Mouse (Mus musculus): Measurements from ENCODE around the gene Dcaf5. TPM values are rescaled to one million over a fixed set of nuclear protein-coding genes. Genes with fewer than 3 reads are reported as not detected.

Gene Dcaf5
- polyA plus RNA-seq, 1 experiment from 2014 or later, result 17.4 TPM

- WGBS, result 91% methylated on average over 2 of the region's 2 CpGs
- H3K4me3 ChIP-seq, result no peak overlapping the region
Measured at GRCm38 (mm10) chr12:80374736-80375135, 61.7 kb downstream of the Dcaf5 start.

GRCm38 (mm10) chr12:80372946-80373345 is 63.5 kb downstream of the Dcaf5 start:
- Histone ChIP-seq H3K27me3 (no peaks in the 10 kb centered on the region), H3K4me2 (replicated peaks) (no peak overlapping the region), H3K27ac (no peak overlapping the region), H3K9ac (no peak overlapping the region), H3K9me3 (no peaks in the 10 kb centered on the region), H3K4me1 (peaks cover 14% of the 10 kb centered on the region), H3K4me3 (no peak overlapping the region), H3K36me3 (peaks cover 48% of the 10 kb centered on the region)
- 96% methylated on average over 8 of the region's 8 CpGs for WGBS
- ATAC-seq (ENCODE audit: low FRiP score, low read depth), result no peak

More at GRCm38 (mm10) chr12:80374736-80375135, 61.7 kb downstream of the Dcaf5 start:
- no peak overlapping the region for H3K4me2 ChIP-seq (replicated peaks)
- peaks cover 14% of the 10 kb centered on the region for H3K4me1 ChIP-seq
- no peaks in the 10 kb centered on the region for H3K9me3 ChIP-seq
- H3K27me3 ChIP-seq, result no peaks in the 10 kb centered on the region
- no peak overlapping the region for H3K9ac ChIP-seq
- peaks cover 59% of the 10 kb centered on the region for H3K36me3 ChIP-seq
- no peak overlapping the region for H3K27ac ChIP-seq
- ATAC-seq (ENCODE audit: low FRiP score, low read depth), result no peak

GRCm38 (mm10) chr12:80367227-80367626 is 69.2 kb downstream of the Dcaf5 start:
- WGBS, result 77% methylated on average over 4 of the region's 4 CpGs
- Histone ChIP-seq H3K27ac (peak overlapping the region; percentile 44; the same call in 1 of the 2 replicates), H3K4me1 (peaks cover 42% of the 10 kb centered on the region), H3K36me3 (peaks cover 29% of the 10 kb centered on the region), H3K4me2 (replicated peaks) (no peak overlapping the region), H3K27me3 (no peaks in the 10 kb centered on the region), H3K9me3 (no peaks in the 10 kb centered on the region), H3K9ac (no peak overlapping the region), H3K4me3 (no peak overlapping the region)
- no peak for ATAC-seq (ENCODE audit: low FRiP score, low read depth)

GRCm38 (mm10) chr12:80366004-80366480 is 70.4 kb downstream of the Dcaf5 start:
- Histone ChIP-seq H3K4me1 (peaks cover 35% of the 10 kb centered on the region), H3K9me3 (no peaks in the 10 kb centered on the region), H3K4me3 (no peak overlapping the region), H3K27me3 (no peaks in the 10 kb centered on the region), H3K4me2 (replicated peaks) (peak overlapping the region; percentile 40), H3K36me3 (peaks cover 25% of the 10 kb centered on the region), H3K27ac (peak overlapping the region; percentile 85), H3K9ac (no peak overlapping the region)
- WGBS, result 12% methylated on average over 3 of the region's 3 CpGs
- peak; percentile 80 for ATAC-seq (ENCODE audit: low FRiP score, low read depth)

DNA sequence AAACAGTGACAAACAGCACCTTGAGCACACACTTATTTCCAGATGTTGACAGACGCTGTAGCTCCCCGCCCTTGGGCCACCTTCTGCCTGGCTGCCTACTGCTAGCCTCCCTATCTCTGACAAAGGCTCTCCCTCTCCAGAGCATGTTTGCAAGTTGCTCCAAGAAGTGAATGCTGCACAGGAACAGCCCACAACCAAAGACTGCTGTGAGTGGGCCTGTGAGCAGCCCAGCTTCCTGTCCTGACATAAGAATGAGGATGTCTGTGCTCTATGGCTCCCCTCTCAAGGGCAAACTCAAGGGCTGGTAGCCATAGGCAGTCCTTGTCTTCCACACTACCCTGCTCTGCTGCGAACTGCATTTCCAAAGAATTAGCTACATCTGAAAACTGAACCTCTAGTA is 71.1 kb downstream of the Dcaf5 start:
- WGBS, result 81% methylated on average over 3 of the region's 3 CpGs
- Histone ChIP-seq H3K9ac (0 out of 2 replicates have a peak overlapping the region, but pooled peaks have one; percentile 25), H3K4me1 (peaks cover 37% of the 10 kb centered on the region), H3K4me2 (replicated peaks) (peak overlapping the region; percentile 40; the same call in 1 of the 2 replicates), H3K4me3 (no peak overlapping the region), H3K27ac (peak overlapping the region; percentile 85), H3K27me3 (no peaks in the 10 kb centered on the region), H3K9me3 (no peaks in the 10 kb centered on the region), H3K36me3 (peaks cover 25% of the 10 kb centered on the region)
- no peak for ATAC-seq (ENCODE audit: low FRiP score, low read depth)

GRCm38 (mm10) chr12:80361655-80362054 is 74.7 kb downstream of the Dcaf5 start:
- H3K4me2 ChIP-seq (replicated peaks), result no peak overlapping the region
- no peak overlapping the region for H3K4me3 ChIP-seq
- no peak overlapping the region for H3K9ac ChIP-seq
- H3K27ac ChIP-seq, result peak overlapping the region; percentile 10; the same call in 1 of the 2 replicates
- no peaks in the 10 kb centered on the region for H3K9me3 ChIP-seq
- peaks cover 42% of the 10 kb centered on the region for H3K4me1 ChIP-seq
- ATAC-seq (ENCODE audit: low FRiP score, low read depth), result no peak
- 79% methylated on average over 1 of the region's 1 CpGs for WGBS
- H3K27me3 ChIP-seq, result no peaks in the 10 kb centered on the region
- peaks cover 29% of the 10 kb centered on the region for H3K36me3 ChIP-seq

GRCm38 (mm10) chr12:80360321-80360720 is 76.1 kb downstream of the Dcaf5 start:
- Histone ChIP-seq H3K27ac (peak overlapping the region; percentile 44; the same call in 1 of the 2 replicates), H3K27me3 (no peaks in the 10 kb centered on the region), H3K36me3 (peaks cover 38% of the 10 kb centered on the region), H3K9me3 (no peaks in the 10 kb centered on the region), H3K4me2 (replicated peaks) (no peak overlapping the region), H3K4me1 (peaks cover 29% of the 10 kb centered on the region), H3K4me3 (no peak overlapping the region), H3K9ac (no peak overlapping the region)
- WGBS, result 42% methylated on average over 5 of the region's 5 CpGs
- peak; percentile 70; the same call in 1 of the 2 replicates for ATAC-seq (ENCODE audit: low FRiP score, low read depth)

DNA sequence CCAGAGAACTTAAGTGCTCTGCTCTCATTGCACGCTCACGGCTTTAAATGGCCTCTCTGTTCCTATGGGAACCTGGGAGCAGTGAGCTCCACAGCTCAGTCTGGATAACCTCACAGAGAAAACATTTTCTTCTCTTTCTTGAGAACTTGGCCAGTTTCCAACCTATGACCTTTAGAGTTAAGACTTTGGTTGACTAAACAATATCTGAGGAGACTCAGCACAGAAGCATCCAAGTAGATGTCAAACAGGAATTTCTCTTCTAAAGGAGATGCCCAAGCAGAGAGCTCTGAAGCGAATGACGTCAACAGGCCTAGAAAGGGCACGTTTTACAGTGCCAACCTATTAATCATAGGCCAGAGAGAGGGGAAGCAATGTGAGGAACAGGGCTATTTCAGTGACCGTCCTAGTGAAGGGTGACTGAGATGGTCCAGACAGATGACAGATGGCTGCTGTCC is 91.6 kb downstream of the Dcaf5 start:
- WGBS, result 75% methylated on average over 6 of the region's 6 CpGs
- Histone ChIP-seq H3K4me3 (no peak overlapping the region), H3K4me1 (peaks cover 7% of the 10 kb centered on the region; the same call in 1 of the 2 replicates), H3K9me3 (no peaks in the 10 kb centered on the region), H3K27me3 (no peaks in the 10 kb centered on the region), H3K36me3 (peaks cover 39% of the 10 kb centered on the region), H3K27ac (peak overlapping the region; percentile 1; the same call in 1 of the 2 replicates), H3K9ac (no peak overlapping the region), H3K4me2 (replicated peaks) (no peak overlapping the region)
- ATAC-seq (ENCODE audit: low FRiP score, low read depth), result no peak

GRCm38 (mm10) chr12:80340936-80341335 is 95.5 kb downstream of the Dcaf5 start:
- Histone ChIP-seq H3K4me2 (replicated peaks) (no peak overlapping the region), H3K4me3 (no peak overlapping the region), H3K36me3 (peaks cover 61% of the 10 kb centered on the region), H3K9ac (no peak overlapping the region), H3K4me1 (peaks cover 7% of the 10 kb centered on the region; the same call in 1 of the 2 replicates), H3K9me3 (no peaks in the 10 kb centered on the region), H3K27ac (no peak overlapping the region), H3K27me3 (no peaks in the 10 kb centered on the region)
- 88% methylated on average over 2 of the region's 2 CpGs for WGBS
- no peak for ATAC-seq (ENCODE audit: low FRiP score, low read depth)

DNA sequence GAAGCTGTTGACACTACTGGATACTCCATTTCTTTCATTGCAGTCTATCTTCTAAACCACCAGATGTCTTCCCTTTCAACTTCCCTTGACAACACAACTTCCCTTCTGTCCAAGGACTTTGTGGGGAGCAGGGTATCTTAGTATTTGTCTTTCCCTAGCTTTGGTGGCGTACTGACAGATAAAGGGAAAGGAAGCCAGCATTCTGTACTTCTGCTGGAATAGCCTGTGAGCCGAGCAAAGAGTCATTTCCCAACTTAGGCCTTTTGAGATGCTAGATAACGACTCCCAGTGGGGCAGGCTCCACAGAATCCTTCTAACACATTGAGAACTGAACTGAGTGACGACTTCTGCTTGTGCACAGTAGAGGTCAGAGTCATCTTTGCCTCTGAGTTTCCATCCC is 102.2 kb downstream of the Dcaf5 start:
- no peak overlapping the region for H3K9ac ChIP-seq
- H3K4me1 ChIP-seq, result peaks cover 13% of the 10 kb centered on the region
- no peak overlapping the region for H3K4me2 ChIP-seq (replicated peaks)
- peaks cover 40% of the 10 kb centered on the region for H3K36me3 ChIP-seq
- no peaks in the 10 kb centered on the region for H3K9me3 ChIP-seq
- no peak for ATAC-seq (ENCODE audit: low FRiP score, low read depth)
- H3K27ac ChIP-seq, result no peak overlapping the region
- no peak overlapping the region for H3K4me3 ChIP-seq
- H3K27me3 ChIP-seq, result no peaks in the 10 kb centered on the region
- WGBS, result 69% methylated on average over 4 of the region's 4 CpGs

DNA sequence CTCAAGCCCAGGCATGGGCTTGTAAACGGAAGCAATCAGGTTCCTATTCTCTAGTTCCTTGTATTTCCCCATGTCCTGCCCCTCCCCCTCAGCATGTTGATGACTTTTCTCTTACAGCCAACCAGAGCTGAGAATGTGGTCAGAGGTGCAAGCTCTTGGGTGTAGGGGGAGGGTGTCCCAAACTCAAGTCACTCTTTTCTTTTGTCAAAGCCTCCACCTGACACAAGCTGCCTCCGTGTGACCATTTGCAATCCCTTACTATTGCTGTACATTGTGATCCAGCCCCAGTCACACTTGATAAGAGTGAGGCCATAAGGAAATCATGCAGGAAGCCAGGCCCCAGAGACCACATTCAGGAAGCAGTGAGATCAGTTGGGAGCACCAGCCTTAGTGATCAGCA is 104.8 kb downstream of the Dcaf5 start:
- ATAC-seq (ENCODE audit: low FRiP score, low read depth), result no peak
- Histone ChIP-seq H3K36me3 (peaks cover 15% of the 10 kb centered on the region), H3K4me2 (replicated peaks) (no peak overlapping the region), H3K9ac (no peak overlapping the region), H3K27ac (no peak overlapping the region), H3K27me3 (no peaks in the 10 kb centered on the region), H3K4me3 (no peak overlapping the region), H3K9me3 (no peaks in the 10 kb centered on the region), H3K4me1 (peaks cover 13% of the 10 kb centered on the region)
- WGBS, result 25% methylated on average over 2 of the region's 2 CpGs

GRCm38 (mm10) chr12:80330819-80331218 is 105.6 kb downstream of the Dcaf5 start:
- H3K4me3 ChIP-seq, result no peak overlapping the region
- H3K4me1 ChIP-seq, result peaks cover 13% of the 10 kb centered on the region
- H3K27me3 ChIP-seq, result no peaks in the 10 kb centered on the region
- H3K27ac ChIP-seq, result no peak overlapping the region
- ATAC-seq (ENCODE audit: low FRiP score, low read depth), result no peak
- no peak overlapping the region for H3K9ac ChIP-seq
- no peak overlapping the region for H3K4me2 ChIP-seq (replicated peaks)
- WGBS, result 85% methylated on average over 8 of the region's 8 CpGs
- no peaks in the 10 kb centered on the region for H3K9me3 ChIP-seq
- H3K36me3 ChIP-seq, result peaks cover 10% of the 10 kb centered on the region

- no peak overlapping the region for H3K4me2 ChIP-seq (replicated peaks)
- H3K4me1 ChIP-seq, result peaks cover 23% of the 10 kb centered on the region
- no peaks in the 10 kb centered on the region for H3K27me3 ChIP-seq
- ATAC-seq (ENCODE audit: low FRiP score, low read depth), result no peak
- WGBS, result 30% methylated on average over 2 of the region's 2 CpGs
- no peak overlapping the region for H3K9ac ChIP-seq
- H3K9me3 ChIP-seq, result no peaks in the 10 kb centered on the region
- no peak overlapping the region for H3K27ac ChIP-seq
- no peaks in the 10 kb centered on the region for H3K36me3 ChIP-seq
- no peak overlapping the region for H3K4me3 ChIP-seq
Measured at GRCm38 (mm10) chr12:80329641-80330040, 106.8 kb downstream of the Dcaf5 start.
